11 mouse cellular contexts compared by ENCODE assay signal in the genomic region with DNA sequence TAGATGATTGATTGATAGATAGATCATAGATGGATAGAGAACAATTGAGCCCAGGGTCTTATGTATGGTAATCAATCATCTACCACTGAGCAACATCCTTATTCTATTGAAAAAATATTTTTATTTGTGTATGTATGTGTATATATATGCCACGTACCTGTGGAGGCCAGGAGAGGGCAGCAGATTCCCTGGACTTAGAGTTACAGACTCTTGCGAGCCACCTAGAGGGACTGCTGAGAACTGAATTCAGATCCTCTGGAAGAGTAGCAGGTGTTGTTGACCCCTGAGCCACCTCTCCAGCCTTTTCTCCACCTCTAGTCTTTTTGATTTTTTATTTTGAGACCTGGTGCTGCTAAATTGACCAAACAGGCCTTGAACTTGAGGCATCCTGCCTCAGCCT. TPM values are rescaled to one million over a fixed set of nuclear protein-coding genes. Genes with fewer than 3 reads are reported as not detected.
DNase-seq lines count a peak whose midpoint lies in the region; ATAC-seq and TF ChIP-seq lines count a peak whose summit lies in the region.
"Had no signal": no experiment of that assay in that cellular context is flagged by ENCODE, and none has a peak within 500 bp of the region (broad histone marks: within the 10 kb centered on the region; RNA-seq: fewer than 3 reads in every experiment).

No protein-coding gene starts in this region.

- TF ChIP-seq POLR2A in thymus, adult 2 months (IDR thresholded peaks at IDR 0.05; ENCODE audit: control insufficient read depth, extremely low read depth, insufficient read depth, low read length, poor library complexity) = no peak

- no peak overlapping the region for H3K4me3 ChIP-seq in forebrain, postnatal 0 days (ENCODE audit: low read depth, low read length)
- H3K4me3 ChIP-seq in forebrain, embryonic 15.5 days = no peak overlapping the region
- H3K4me3 ChIP-seq in thymus, adult 2 months (ENCODE audit: control insufficient read depth, insufficient read depth, low read length) = no peak overlapping the region
- no peak overlapping the region for H3K4me3 ChIP-seq in embryonic facial prominence, embryonic 14.5 days (ENCODE audit: low read depth, low read length)
- H3K4me3 ChIP-seq: midbrain, embryonic 12.5 days had no signal

- H3K9ac ChIP-seq in forebrain, postnatal 0 days = no peak overlapping the region
- H3K9ac ChIP-seq in forebrain, embryonic 15.5 days (replicated peaks) = no peak overlapping the region
- H3K9ac ChIP-seq in embryonic facial prominence, embryonic 14.5 days (ENCODE audit: low read depth, low read length) = no peak overlapping the region
- H3K9ac ChIP-seq: midbrain, embryonic 12.5 days had no signal

- no peaks in the 10 kb centered on the region for H3K4me1 ChIP-seq in forebrain, postnatal 0 days (ENCODE audit: insufficient read depth)
- H3K4me1 ChIP-seq in forebrain, embryonic 15.5 days = no peaks in the 10 kb centered on the region
- H3K4me1 ChIP-seq in thymus, adult 2 months (replicated peaks; ENCODE audit: control insufficient read depth, insufficient read depth, low read length) = no peaks in the 10 kb centered on the region
- no peaks in the 10 kb centered on the region for H3K4me1 ChIP-seq in embryonic facial prominence, embryonic 14.5 days (ENCODE audit: control insufficient read depth, insufficient read depth, low read length)
- H3K4me1 ChIP-seq: midbrain, embryonic 12.5 days had no signal

- H3K4me2 ChIP-seq in forebrain, postnatal 0 days (ENCODE audit: low read depth) = no peak overlapping the region
- no peak overlapping the region for H3K4me2 ChIP-seq in forebrain, embryonic 15.5 days (replicated peaks)
- no peak overlapping the region for H3K4me2 ChIP-seq in embryonic facial prominence, embryonic 14.5 days (ENCODE audit: low read depth, low read length)
- H3K4me2 ChIP-seq: midbrain, embryonic 12.5 days had no signal

- H3K27ac ChIP-seq in forebrain, postnatal 0 days (ENCODE audit: low read depth, low read length) = no peak overlapping the region
- no peak overlapping the region for H3K27ac ChIP-seq in forebrain, embryonic 15.5 days (replicated peaks)
- no peak overlapping the region for H3K27ac ChIP-seq in thymus, adult 2 months (ENCODE audit: control insufficient read depth, insufficient read depth, low read length)
- no peak overlapping the region for H3K27ac ChIP-seq in embryonic facial prominence, embryonic 14.5 days (replicated peaks; ENCODE audit: low read depth, low read length)
- H3K27ac ChIP-seq: midbrain, embryonic 12.5 days had no signal

- peak; percentile 16 for DNase-seq in forebrain, postnatal 0 days
- DNase-seq in thymus, adult 2 months = peak; percentile 16
- no peak for DNase-seq in thymus, postnatal 10 days (ENCODE audit: low spot score in 2 of 2)
- DNase-seq in embryonic facial prominence, embryonic 14.5 days (ENCODE audit: low spot score) = peak; percentile 14
- no peak for DNase-seq in B cell, adult 2 months
- DNase-seq in heart, adult 18-20 months = no peak
- DNase-seq in urinary bladder, postnatal 10 days (ENCODE audit: low spot score) = no peak

- H3K27me3 ChIP-seq in forebrain, postnatal 0 days (ENCODE audit: insufficient read depth, low read length) = no peaks in the 10 kb centered on the region
- H3K27me3 ChIP-seq in forebrain, embryonic 15.5 days = no peaks in the 10 kb centered on the region
- H3K27me3 ChIP-seq in thymus, adult 2 months (ENCODE audit: control insufficient read depth, insufficient read depth, low read length) = no peaks in the 10 kb centered on the region
- H3K27me3 ChIP-seq in embryonic facial prominence, embryonic 14.5 days (replicated peaks; ENCODE audit: control insufficient read depth, insufficient read depth, low read length) = no peaks in the 10 kb centered on the region
- H3K27me3 ChIP-seq: midbrain, embryonic 12.5 days had no signal

- peak; percentile 64 for TF ChIP-seq CTCF in forebrain, postnatal 0 days (IDR thresholded peaks at IDR 0.05; ENCODE audit: low read depth)
- TF ChIP-seq CTCF in thymus, adult 2 months (IDR thresholded peaks at IDR 0.05; ENCODE audit: borderline replicate concordance, control insufficient read depth, extremely low read depth, insufficient read depth, low read length, poor library complexity) = no peak

- 44% methylated on average over 2 of the region's 2 CpGs for WGBS in forebrain, postnatal 0 days
- WGBS in forebrain, embryonic 15.5 days = 24% methylated on average over 2 of the region's 2 CpGs
- WGBS in thymus, adult 2 months = 77% methylated on average over 2 of the region's 2 CpGs
- WGBS in embryonic facial prominence, embryonic 14.5 days = 59% methylated on average over 2 of the region's 2 CpGs

- ATAC-seq in forebrain, postnatal 0 days = no peak
- ATAC-seq in forebrain, embryonic 15.5 days (replicated peaks) = no peak
- ATAC-seq in embryonic facial prominence, embryonic 14.5 days (ENCODE audit: low read depth) = no peak

- no peaks in the 10 kb centered on the region for H3K9me3 ChIP-seq in forebrain, postnatal 0 days (ENCODE audit: low read length)
- no peaks in the 10 kb centered on the region for H3K9me3 ChIP-seq in forebrain, embryonic 15.5 days
- H3K9me3 ChIP-seq in embryonic facial prominence, embryonic 14.5 days (ENCODE audit: control insufficient read depth, low read length) = no peaks in the 10 kb centered on the region
- H3K9me3 ChIP-seq: midbrain, embryonic 12.5 days had no signal

- no peaks in the 10 kb centered on the region for H3K36me3 ChIP-seq in forebrain, postnatal 0 days (ENCODE audit: insufficient read depth)
- no peaks in the 10 kb centered on the region for H3K36me3 ChIP-seq in forebrain, embryonic 15.5 days
- H3K36me3 ChIP-seq in thymus, adult 2 months (ENCODE audit: control insufficient read depth, insufficient read depth, low read length) = no peaks in the 10 kb centered on the region
- no peaks in the 10 kb centered on the region for H3K36me3 ChIP-seq in embryonic facial prominence, embryonic 14.5 days (ENCODE audit: control insufficient read depth, insufficient read depth, low read length)
- H3K36me3 ChIP-seq: midbrain, embryonic 12.5 days had no signal

RNA-seq across cellular contexts. Expression of gene Smurf1, which starts 32.8 kb away (rescaled TPM):
- 49.2 and 55.5 TPM in 2 replicates for total RNA-seq in forebrain, postnatal 0 days (2014; rRNA removed)
- polyA plus RNA-seq in forebrain, postnatal 0 days (2015; fragmentation: Nextera tagmentation; extraction: Ambion mirVana) = 15.3 and 21.6 TPM in 2 replicates
- 28.4 and 29.7 TPM in 2 replicates for polyA plus RNA-seq in forebrain, embryonic 15.5 days (2015; fragmentation: Nextera tagmentation; extraction: Ambion mirVana)
- polyA plus RNA-seq in thymus, adult 2 months (2012; rRNA removed) = 33.6 and 34.4 TPM in 2 replicates
- polyA plus RNA-seq in embryonic facial prominence, embryonic 14.5 days (2014; fragmentation: Nextera tagmentation; extraction: Ambion mirVana) = 19.9 and 21.1 TPM in 2 replicates
- 10 to 100 TPM; 27.6 to 36.2 TPM for total RNA-seq in heart, adult 18-20 months (2021)

RNA-seq across cellular contexts. Expression of gene Gm4871, which starts 34.1 kb away (rescaled TPM):
- total RNA-seq in forebrain, postnatal 0 days (2014; rRNA removed) = not detected in 2 replicates
- not detected in 2 replicates for polyA plus RNA-seq in forebrain, postnatal 0 days (2015; fragmentation: Nextera tagmentation; extraction: Ambion mirVana)
- polyA plus RNA-seq in forebrain, embryonic 15.5 days (2015; fragmentation: Nextera tagmentation; extraction: Ambion mirVana) = not detected in 2 replicates
- not detected in 2 replicates for polyA plus RNA-seq in thymus, adult 2 months (2012; rRNA removed)
- not detected in 2 replicates for polyA plus RNA-seq in embryonic facial prominence, embryonic 14.5 days (2014; fragmentation: Nextera tagmentation; extraction: Ambion mirVana)
- total RNA-seq in heart, adult 18-20 months (2021) = not detected
- total RNA-seq: left cerebral cortex, adult 18-20 months had no signal
- polyA plus RNA-seq: heart, embryonic 14.5 days; midbrain, embryonic 12.5 days had no signal

RNA-seq across cellular contexts. Expression of gene 1700018F24Rik, which starts 44.3 kb away (rescaled TPM):
- not detected in 2 replicates for total RNA-seq in forebrain, postnatal 0 days (2014; rRNA removed)
- not detected in 2 replicates for polyA plus RNA-seq in forebrain, postnatal 0 days (2015; fragmentation: Nextera tagmentation; extraction: Ambion mirVana)
- not detected in 2 replicates for polyA plus RNA-seq in forebrain, embryonic 15.5 days (2015; fragmentation: Nextera tagmentation; extraction: Ambion mirVana)
- polyA plus RNA-seq in thymus, adult 2 months (2012; rRNA removed) = not detected in 2 replicates
- polyA plus RNA-seq in embryonic facial prominence, embryonic 14.5 days (2014; fragmentation: Nextera tagmentation; extraction: Ambion mirVana) = 0.31 TPM in 1 of 2 replicates, not detected in the other
- total RNA-seq in heart, adult 18-20 months (2021) = not detected
- total RNA-seq: left cerebral cortex, adult 18-20 months had no signal
- polyA plus RNA-seq: heart, embryonic 14.5 days; midbrain, embryonic 12.5 days had no signal

Comparison
In these comparisons a context has a peak if more than half of its experiments do, and no peak if none do; other contexts are left out.
1. DNase-seq: peak in forebrain, postnatal 0 days (single experiment), thymus, adult 2 months (single experiment) and embryonic facial prominence, embryonic 14.5 days (single experiment); none in thymus, postnatal 10 days (0 of 2), B cell, adult 2 months (0 of 2), heart, adult 18-20 months (0 of 2) and urinary bladder, postnatal 10 days (single experiment).